Mouse (Mus musculus) MEL (cell line): ENCODE measurements around the gene Lce3c. TPM values are rescaled to one million over a fixed set of nuclear protein-coding genes. Genes with fewer than 3 reads are reported as not detected.
A peak's percentile ranks its signal among the peaks of the same experiment; 100 is the strongest.

Experiments used
- DNase-seq: peaks from one replicate; pipeline ENCODE4 v3.0.0; 2011; ENCODE audit warnings: low read depth, low spot score
- H3K27ac ChIP-seq: 2 replicates; pipeline ENCODE4 v1.5.1; 2012; ENCODE audit warnings: low read depth, mild to moderate bottlenecking, control low read depth, low read length, moderate library complexity; ENCODE audit not compliant: control insufficient read depth
- H3K27me3 ChIP-seq, 2 experiments: fragments of 150-350 bp in 1 of 2; sonication (generic) in 1 of 2; 2 replicates each; pipeline ENCODE4 v1.6.1; 2012; ENCODE audit warnings: low read length in 2 of 2, mild to moderate bottlenecking in 2 of 2, improper control_type of control experiment in 1 of 2, moderate library complexity in 1 of 2; ENCODE audit not compliant: insufficient read depth in 2 of 2, control insufficient read depth in 1 of 2
- H3K36me3 ChIP-seq, 2 experiments: 2 replicates each; pipeline ENCODE4 v1.6.1; 2012 to 2014; ENCODE audit warnings: low read length in 2 of 2, improper control_type of control experiment in 1 of 2, inconsistent platforms in 1 of 2, mild to moderate bottlenecking in 1 of 2; ENCODE audit not compliant: insufficient read depth in 2 of 2, control insufficient read depth in 1 of 2
- H3K4me1 ChIP-seq, 2 experiments: fragments of 150-350 bp in 1 of 2; sonication (generic) in 1 of 2; 2 replicates each; pipeline ENCODE4 v1.6.1; 2012; ENCODE audit warnings: low read length in 2 of 2, improper control_type of control experiment in 1 of 2, mild to moderate bottlenecking in 1 of 2; ENCODE audit not compliant: insufficient read depth in 2 of 2, control insufficient read depth in 1 of 2
- H3K4me3 ChIP-seq, 2 experiments: fragments of 150-350 bp in 1 of 2; sonication (generic) in 1 of 2; 2 replicates each; pipeline ENCODE4 v1.5.1; 2012; ENCODE audit warnings: low read depth in 2 of 2, low read length in 2 of 2, mild to moderate bottlenecking in 2 of 2, moderate library complexity in 2 of 2, control low read depth in 1 of 2, improper control_type of control experiment in 1 of 2; ENCODE audit not compliant: control insufficient read depth in 1 of 2, insufficient read depth in 1 of 2
- H3K79me2 ChIP-seq: 2 replicates; pipeline ENCODE4 v1.6.1; 2012; ENCODE audit warnings: mild to moderate bottlenecking, low read length, moderate library complexity; ENCODE audit not compliant: control insufficient read depth, poor library complexity, insufficient read depth
- H3K9ac ChIP-seq: 2 replicates; pipeline ENCODE4 v1.6.1; 2012; ENCODE audit warnings: low read depth, mild to moderate bottlenecking, control low read depth, low read length, moderate library complexity; ENCODE audit not compliant: control insufficient read depth, poor library complexity, severe bottlenecking
- H3K9me3 ChIP-seq: fragments of 150-350 bp; sonication (generic); replicated peaks from 2 replicates; pipeline ENCODE4 v1.6.1; 2012; ENCODE audit warnings: mild to moderate bottlenecking, low read length, improper control_type of control experiment, moderate library complexity; ENCODE audit not compliant: insufficient read depth
- CTCF ChIP-seq, 3 experiments: IDR thresholded peaks in 2 of 3; conservative IDR thresholded peaks in 1 of 3; 2 replicates each; pipeline ENCODE4 v1.5.1; 2011 to 2012; ENCODE audit warnings: low read length in 3 of 3, low read depth in 2 of 3, mild to moderate bottlenecking in 2 of 3, improper control_type of control experiment in 1 of 3, inconsistent platforms in 1 of 3, mixed read lengths in 1 of 3, moderate library complexity in 1 of 3; ENCODE audit not compliant: control insufficient read depth in 1 of 3, insufficient read depth in 1 of 3, poor library complexity in 1 of 3, severe bottlenecking in 1 of 3
- ELF1 ChIP-seq: IDR thresholded peaks from 2 replicates; pipeline ENCODE4 v1.6.1; 2014; ENCODE audit warnings: low read depth, mild to moderate bottlenecking, inconsistent platforms, low read length, improper control_type of control experiment, moderate library complexity
- JUND ChIP-seq: IDR thresholded peaks from 2 replicates; pipeline ENCODE4 v1.6.1; 2011; ENCODE audit warnings: low read depth, mild to moderate bottlenecking, improper control_type of control experiment, low read length
- KAT2A ChIP-seq: conservative IDR thresholded peaks from 2 replicates; pipeline ENCODE4 v1.6.1; 2012; ENCODE audit warnings: low read depth, low read length, improper control_type of control experiment, inconsistent platforms
- MAZ ChIP-seq: IDR thresholded peaks from 2 replicates; pipeline ENCODE4 v1.6.1; 2012; ENCODE audit warnings: low read depth, mild to moderate bottlenecking, inconsistent platforms, low read length, improper control_type of control experiment
- MXI1 ChIP-seq: IDR thresholded peaks from 2 replicates; pipeline ENCODE4 v1.6.1; 2011; ENCODE audit warnings: mild to moderate bottlenecking, low read depth, low read length, improper control_type of control experiment
- MYC ChIP-seq: IDR thresholded peaks from 2 replicates; pipeline ENCODE4 v1.6.1; 2011; ENCODE audit warnings: low read depth, mild to moderate bottlenecking, low read length, improper control_type of control experiment, moderate library complexity
- NELFE ChIP-seq: IDR thresholded peaks from 2 replicates; pipeline ENCODE4 v1.6.1; 2011; ENCODE audit warnings: low read depth, low read length, improper control_type of control experiment
- NRF1 ChIP-seq: IDR thresholded peaks from 2 replicates; pipeline ENCODE4 v1.6.1; 2014; ENCODE audit warnings: low read depth, mild to moderate bottlenecking, inconsistent platforms, low read length, improper control_type of control experiment, moderate library complexity; ENCODE audit not compliant: poor library complexity, insufficient read depth, severe bottlenecking
- POLR2AphosphoS2 ChIP-seq: IDR thresholded peaks from 2 replicates; pipeline ENCODE4 v1.6.1; 2011; ENCODE audit warnings: low read length, improper control_type of control experiment
- POLR2AphosphoS5 ChIP-seq: IDR thresholded peaks from 2 replicates; pipeline ENCODE4 v1.6.1; 2012; ENCODE audit warnings: low read depth, borderline replicate concordance, mild to moderate bottlenecking, inconsistent platforms, low read length, moderate library complexity, mixed read lengths
- RAD21 ChIP-seq: IDR thresholded peaks from 2 replicates; pipeline ENCODE4 v1.6.1; 2011; ENCODE audit warnings: mild to moderate bottlenecking, low read depth, low read length, improper control_type of control experiment
- SIN3A ChIP-seq: IDR thresholded peaks from 2 replicates; pipeline ENCODE4 v1.6.1; 2012; ENCODE audit warnings: low read length, improper control_type of control experiment, inconsistent platforms
- SMC3 ChIP-seq: IDR thresholded peaks from 2 replicates; pipeline ENCODE4 v1.6.1; 2011; ENCODE audit warnings: low read depth, low read length, improper control_type of control experiment
- TAL1 ChIP-seq: IDR thresholded peaks from 2 replicates; pipeline ENCODE4 v1.6.1; 2012; ENCODE audit warnings: mild to moderate bottlenecking, inconsistent platforms, low read length, moderate library complexity, mixed read lengths
- ZKSCAN1 ChIP-seq: IDR thresholded peaks from 2 replicates; pipeline ENCODE4 v1.6.1; 2012; ENCODE audit warnings: low read depth, mild to moderate bottlenecking, inconsistent platforms, low read length, improper control_type of control experiment, moderate library complexity
- ZMIZ1 ChIP-seq: IDR thresholded peaks from 2 replicates; pipeline ENCODE4 v1.6.1; 2012; ENCODE audit warnings: low read depth, mild to moderate bottlenecking, inconsistent platforms, low read length, improper control_type of control experiment, moderate library complexity
- polyA plus RNA-seq, 2 experiments: library from polyadenylated mRNA; stranded (reverse) in 1 of 2; unstranded in 1 of 2; fragments of >175 nt in 1 of 2; fragments of >200 nt in 1 of 2; gene quantifications; 2 replicates each; pipeline versions ENCODE4 v1.2.1 to v1.2.4; 2012; ENCODE audit warnings: low replicate concordance in 2 of 2, low read depth in 1 of 2; ENCODE audit not compliant: insufficient read length in 2 of 2, insufficient read depth in 1 of 2, missing spikeins in 1 of 2
- total RNA-seq: library from RNA; depleted of rRNA; stranded (reverse); fragments of 300-350 nt; gene quantifications from 2 replicates; pipeline ENCODE4 v1.2.3, GENCODE M21; 2012; rRNA removed

Lce3c gene
- total RNA-seq, result not detected in 2 replicates
- not detected for polyA plus RNA-seq

DNA sequence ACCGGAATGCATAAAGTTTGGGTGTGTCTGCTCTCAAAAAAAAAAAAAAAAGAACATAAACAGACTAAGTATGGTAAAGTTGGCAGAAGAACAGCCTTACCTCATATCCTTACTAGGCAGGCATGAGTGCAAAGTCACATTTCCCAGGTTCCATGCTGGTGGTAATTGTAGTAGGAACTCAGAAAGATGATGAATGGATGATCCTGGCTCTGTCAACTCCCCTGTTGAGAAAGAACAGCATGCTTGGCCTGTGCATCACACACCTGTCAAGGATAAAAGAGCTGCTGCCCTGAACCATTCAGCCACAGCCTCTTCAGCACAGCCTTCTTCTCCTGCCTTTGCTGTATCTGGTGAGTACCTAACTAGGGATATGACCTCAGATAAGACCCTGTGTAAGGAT is at the start of gene Lce3c:
Gene Lce3c, plus strand, starts transcription at position 301 of the 400 bp plus-strand sequence.
- Histone ChIP-seq H3K4me3 (no peak within 1 kb of the TSS), H3K4me1 (no peaks in the 10 kb centered on the region), H3K36me3 (no peaks in the 10 kb centered on the region), H3K9me3 (no peaks in the 10 kb centered on the region), H3K27me3 (no peaks in the 10 kb centered on the region), H3K9ac (no peak within 1 kb of the TSS), H3K27ac (no peak within 1 kb of the TSS), H3K79me2 (no peaks in the 10 kb centered on the region)
- TF ChIP-seq POLR2AphosphoS5 (no peak), TAL1 (0 out of 2 replicates have a peak, but pooled peaks have one; percentile 3)
- no peak for DNase-seq

DNA sequence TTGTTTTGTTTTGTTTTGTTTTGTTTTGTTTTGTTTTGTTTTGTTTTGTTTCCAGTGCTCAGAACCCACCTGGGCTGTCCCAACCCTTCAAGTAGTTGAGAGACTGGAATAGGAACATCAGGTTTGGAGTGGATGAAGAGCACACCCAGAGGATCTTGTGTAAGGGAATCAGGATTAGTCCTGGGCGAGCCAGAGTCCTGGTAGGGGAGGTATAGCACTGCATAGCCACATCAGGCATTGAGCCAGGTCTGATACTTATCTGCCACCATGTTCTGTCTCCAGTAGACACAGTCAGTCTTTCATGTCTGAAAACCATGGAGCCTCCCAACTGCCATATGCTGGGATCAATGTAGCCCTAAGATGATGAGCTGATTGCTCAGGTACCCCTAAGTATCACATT is 49.8 kb upstream of the Lce3c start:
- Histone ChIP-seq H3K9me3 (no peaks in the 10 kb centered on the region), H3K9ac (no peak overlapping the region), H3K79me2 (no peaks in the 10 kb centered on the region), H3K27me3 (no peaks in the 10 kb centered on the region; a peak in 1 of 4 replicates), H3K4me1 (no peaks in the 10 kb centered on the region), H3K4me3 (no peak overlapping the region), H3K27ac (no peak overlapping the region), H3K36me3 (no peaks in the 10 kb centered on the region)
- no peak for TF ChIP-seq NRF1
- no peak for TF ChIP-seq ELF1
- TF ChIP-seq SMC3, result no peak
- TF ChIP-seq RAD21, result no peak
- TF ChIP-seq NELFE, result no peak
- no peak for TF ChIP-seq JUND
- TF ChIP-seq ZKSCAN1, result no peak
- no peak for TF ChIP-seq POLR2AphosphoS2
- no peak for TF ChIP-seq SIN3A
- no peak for TF ChIP-seq KAT2A
- TF ChIP-seq MXI1, result no peak
- no peak for TF ChIP-seq MYC
- no peak for DNase-seq

DNA sequence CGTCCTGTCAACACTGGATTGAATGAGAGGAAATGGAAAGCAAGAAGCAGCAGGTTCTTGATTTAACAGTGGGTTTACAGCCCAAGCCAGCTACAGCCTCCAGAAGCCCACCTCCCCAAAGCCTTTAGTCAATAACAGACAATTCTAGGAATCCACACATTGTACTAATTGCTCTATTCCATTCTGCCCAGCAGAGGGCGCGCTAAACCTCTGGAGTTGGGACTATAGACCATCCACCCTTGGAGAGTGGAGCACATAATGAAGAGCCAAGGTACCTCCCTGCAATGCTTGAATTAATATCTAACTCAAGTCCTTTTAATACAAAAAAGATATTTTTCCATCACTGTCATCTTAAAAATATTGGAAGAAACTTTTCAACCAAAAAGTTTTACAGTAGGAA is 41.3 kb upstream of the Lce3c start:
- Histone ChIP-seq H3K27ac (no peak overlapping the region), H3K79me2 (no peaks in the 10 kb centered on the region), H3K4me3 (no peak overlapping the region), H3K36me3 (no peaks in the 10 kb centered on the region), H3K9me3 (no peaks in the 10 kb centered on the region), H3K27me3 (no peaks in the 10 kb centered on the region; a peak in 1 of 4 replicates), H3K4me1 (no peaks in the 10 kb centered on the region), H3K9ac (no peak overlapping the region)
- DNase-seq, result peak; percentile 32
- TF ChIP-seq CTCF (IDR thresholded peaks at IDR 0.05 in 2 of 3, conservative IDR thresholded peaks at IDR 0.05 in 1 of 3; ENCODE audit: control insufficient read depth in 1 of 3, insufficient read depth in 1 of 3, low read depth in 2 of 3, low read length in 3 of 3, poor library complexity in 1 of 3, severe bottlenecking in 1 of 3) (peak; percentile 58 to 66 (median 59)), ZMIZ1 (no peak), SMC3 (peak; percentile 47), RAD21 (peak; percentile 25), MAZ (no peak)
